Mouse (Mus musculus) ES-E14 (cell line): ENCODE measurements around the gene Hivep3. TPM values are rescaled to one million over a fixed set of nuclear protein-coding genes. Genes with fewer than 3 reads are reported as not detected.

Experiments used
- DNase-seq: peaks from one replicate; pipeline ENCODE4 v3.0.0-alpha.2; 2013; ENCODE audit warnings: low read depth, low spot score
- H3K27ac ChIP-seq: 2 replicates; pipeline ENCODE4 v1.5.1; 2012; ENCODE audit warnings: low read depth, mild to moderate bottlenecking, low read length, moderate library complexity, mixed read lengths; ENCODE audit not compliant: poor library complexity, insufficient read depth, severe bottlenecking
- H3K36me3 ChIP-seq: 2 replicates; pipeline ENCODE4 v1.6.1; 2012; ENCODE audit warnings: mild to moderate bottlenecking, low read length, moderate library complexity, mixed read lengths; ENCODE audit not compliant: control insufficient read depth, poor library complexity, insufficient read depth, severe bottlenecking
- H3K4me1 ChIP-seq, 2 experiments: fragments of 150-350 bp in 1 of 2; sonication (generic) in 1 of 2; 2 replicates each; pipeline ENCODE4 v1.6.1; 2012; ENCODE audit warnings: low read length in 2 of 2, mild to moderate bottlenecking in 1 of 2, mixed read lengths in 1 of 2; ENCODE audit not compliant: control insufficient read depth in 2 of 2, insufficient read depth in 2 of 2, poor library complexity in 1 of 2
- H3K4me3 ChIP-seq, 2 experiments: fragments of 150-350 bp in 1 of 2; sonication (generic) in 1 of 2; 2 replicates each; pipeline ENCODE4 v1.5.1; 2012; ENCODE audit warnings: low read length in 2 of 2, low read depth in 1 of 2, mild to moderate bottlenecking in 1 of 2, mixed read lengths in 1 of 2; ENCODE audit not compliant: insufficient read depth in 1 of 2, poor library complexity in 1 of 2, severe bottlenecking in 1 of 2
- H3K9ac ChIP-seq: 2 replicates; pipeline ENCODE4 v1.6.1; 2012; ENCODE audit warnings: low read depth, mild to moderate bottlenecking, low read length, mixed read lengths; ENCODE audit not compliant: poor library complexity, insufficient read depth, severe bottlenecking
- H3K9me3 ChIP-seq: fragments of 150-350 bp; sonication (generic); 2 replicates; pipeline ENCODE4 v1.6.1; 2012; ENCODE audit warnings: low read depth, mild to moderate bottlenecking, low read length; ENCODE audit not compliant: control insufficient read depth, insufficient read depth
- CHD2 ChIP-seq: IDR thresholded peaks from 2 replicates; pipeline ENCODE4 v1.6.1; 2014; ENCODE audit warnings: mild to moderate bottlenecking, low read depth, low read length, inconsistent platforms
- HCFC1 ChIP-seq: IDR thresholded peaks from 2 replicates; pipeline ENCODE4 v1.6.1; 2012; ENCODE audit warnings: low read length, inconsistent platforms, borderline replicate concordance; ENCODE audit not compliant: insufficient read depth
- MAFK ChIP-seq: IDR thresholded peaks from 2 replicates; pipeline ENCODE4 v1.6.1; 2014; ENCODE audit warnings: mild to moderate bottlenecking, low read depth, low read length, inconsistent platforms; ENCODE audit not compliant: insufficient read depth
- ZC3H11A ChIP-seq: IDR thresholded peaks from 2 replicates; pipeline ENCODE4 v1.6.1; 2012; ENCODE audit warnings: low read depth, mild to moderate bottlenecking, inconsistent platforms, low read length, borderline replicate concordance
- ZNF384 ChIP-seq: IDR thresholded peaks from 2 replicates; pipeline ENCODE4 v1.6.1; 2012; ENCODE audit warnings: low read depth, low read length, inconsistent platforms
- in situ Hi-C, 2 experiments: fragments of 600-800 bp; cut with MboI; formaldehyde crosslinking; loops; one replicate each; pipeline ENCODE4 v1.15.1; 2025; ENCODE audit warnings: low sequenced_read_pairs in 2 of 2, inconsistent platforms in 1 of 2; ENCODE audit not compliant: unreplicated experiment in 2 of 2
- total RNA-seq: library from RNA; depleted of rRNA; stranded (reverse); fragments of 300-350 nt; gene quantifications from 2 replicates; pipeline ENCODE4 v1.2.3, GENCODE M21; 2012

Gene Hivep3
- total RNA-seq, 1 experiment = 1.4 TPM

- TF ChIP-seq ZNF384 (no peak), HCFC1 (no peak), CHD2 (no peak), MAFK (no peak), ZC3H11A (no peak)
- H3K4me1 ChIP-seq = no peaks in the 10 kb centered on the region
- H3K36me3 ChIP-seq = no peaks in the 10 kb centered on the region
- no peaks in the 10 kb centered on the region for H3K9me3 ChIP-seq
- DNase-seq = no peak
- H3K9ac ChIP-seq = no peak overlapping the region
- H3K27ac ChIP-seq = no peak overlapping the region
- H3K4me3 ChIP-seq = no peak overlapping the region
- in situ Hi-C loops = no loop called here
These were observed 397.3 kb downstream of the Hivep3 start for GRCm38 (mm10) chr4:120130926-120131325.

GRCm38 (mm10) chr4:120131441-120132220 lies 398.0 kb downstream of the Hivep3 start:
- no peak for DNase-seq
- no peaks in the 10 kb centered on the region for H3K36me3 ChIP-seq
- no peaks in the 10 kb centered on the region for H3K4me1 ChIP-seq
- H3K9ac ChIP-seq = no peak overlapping the region
- peak overlapping the region in 1 of 2 experiments; percentile 32; a peak in 1 of 4 replicates for H3K4me3 ChIP-seq
- in situ Hi-C loops = no loop called here
- H3K9me3 ChIP-seq = no peaks in the 10 kb centered on the region
- TF ChIP-seq ZC3H11A (no peak), HCFC1 (no peak), ZNF384 (no peak), CHD2 (no peak), MAFK (no peak)
- no peak overlapping the region for H3K27ac ChIP-seq

- Histone ChIP-seq H3K4me1 (no peaks in the 10 kb centered on the region), H3K4me3 (no peak overlapping the region), H3K9ac (no peak overlapping the region), H3K27ac (no peak overlapping the region), H3K9me3 (no peaks in the 10 kb centered on the region), H3K36me3 (no peaks in the 10 kb centered on the region)
- TF ChIP-seq MAFK = no peak
- TF ChIP-seq ZNF384 = no peak
- no peak for TF ChIP-seq ZC3H11A
- no peak for TF ChIP-seq HCFC1
- no peak for TF ChIP-seq CHD2
- DNase-seq = no peak
- in situ Hi-C loops = no loop called here
These were observed 400.6 kb downstream of the Hivep3 start for GRCm38 (mm10) chr4:120134223-120134622.

- in situ Hi-C loops = no loop called here
- no peaks in the 10 kb centered on the region for H3K9me3 ChIP-seq
- no peak overlapping the region for H3K9ac ChIP-seq
- DNase-seq = no peak
- TF ChIP-seq HCFC1 (no peak), ZNF384 (no peak), CHD2 (no peak), ZC3H11A (no peak), MAFK (no peak)
- no peaks in the 10 kb centered on the region for H3K36me3 ChIP-seq
- no peak overlapping the region for H3K4me3 ChIP-seq
- no peak overlapping the region for H3K27ac ChIP-seq
- H3K4me1 ChIP-seq = no peaks in the 10 kb centered on the region
These were observed 408.2 kb downstream of the Hivep3 start for GRCm38 (mm10) chr4:120141810-120142209.
